Mouse (Mus musculus): ENCODE measurements around the gene Adgrb3. TPM values are rescaled to one million over a fixed set of nuclear protein-coding genes. Genes with fewer than 3 reads are reported as not detected.

The Adgrb3 gene
- polyA plus RNA-seq, 1 experiment = 0.14 TPM

DNA sequence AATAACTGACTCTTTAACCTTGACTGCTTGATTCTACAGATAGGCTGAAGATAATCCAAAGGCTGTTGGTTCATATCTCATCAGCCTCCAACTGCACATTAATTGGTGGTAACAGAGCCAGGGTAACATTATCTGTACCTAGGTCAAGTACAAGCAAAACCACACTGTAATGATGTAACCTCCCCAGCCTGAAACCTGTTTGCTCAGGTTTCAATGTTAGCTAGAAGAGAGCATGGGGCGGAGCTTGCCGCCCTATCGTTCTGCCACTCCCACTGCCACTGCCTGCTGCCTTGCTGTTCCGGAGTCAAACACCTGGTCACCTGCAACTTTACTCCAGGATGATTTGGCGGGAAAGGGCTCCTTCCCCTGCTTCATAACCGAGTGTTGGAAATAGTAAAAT, 765.5 kb downstream of the Adgrb3 start:
- no peak overlapping the region for H3K27ac ChIP-seq (ENCODE audit: insufficient read depth, low read depth, low read length)
- WGBS = 13% methylated on average over 6 of the region's 6 CpGs
- no peaks in the 10 kb centered on the region for H3K4me1 ChIP-seq (ENCODE audit: control insufficient read depth, insufficient read depth, low read length)
- no peak overlapping the region for H3K4me3 ChIP-seq (ENCODE audit: insufficient read depth, low read depth, low read length)
- H3K27me3 ChIP-seq (replicated peaks; ENCODE audit: control insufficient read depth, insufficient read depth, low read length) = no peaks in the 10 kb centered on the region; the same call in 1 of the 2 replicates
- H3K36me3 ChIP-seq (ENCODE audit: control insufficient read depth, insufficient read depth, low read length) = no peaks in the 10 kb centered on the region
- TF ChIP-seq POLR2A (IDR thresholded peaks at IDR 0.05; ENCODE audit: low read depth, low read length) = no peak
- no peak for TF ChIP-seq CTCF (conservative IDR thresholded peaks at IDR 0.05; ENCODE audit: insufficient read depth, insufficient read length, low read depth, low read length)
- no peak for DNase-seq

GRCm38 (mm10) chr1:25060935-25061334, 768.6 kb downstream of the Adgrb3 start:
- 85% methylated on average over 3 of the region's 3 CpGs for WGBS
- Histone ChIP-seq H3K4me1 (ENCODE audit: control insufficient read depth, insufficient read depth, low read length) (no peaks in the 10 kb centered on the region), H3K27ac (ENCODE audit: insufficient read depth, low read depth, low read length) (no peak overlapping the region), H3K4me3 (ENCODE audit: insufficient read depth, low read depth, low read length) (no peak overlapping the region), H3K27me3 (replicated peaks; ENCODE audit: control insufficient read depth, insufficient read depth, low read length) (no peaks in the 10 kb centered on the region), H3K36me3 (ENCODE audit: control insufficient read depth, insufficient read depth, low read length) (no peaks in the 10 kb centered on the region)
- no peak for DNase-seq
- TF ChIP-seq POLR2A (IDR thresholded peaks at IDR 0.05; ENCODE audit: low read depth, low read length) (no peak), CTCF (conservative IDR thresholded peaks at IDR 0.05; ENCODE audit: insufficient read depth, insufficient read length, low read depth, low read length) (no peak)

DNA sequence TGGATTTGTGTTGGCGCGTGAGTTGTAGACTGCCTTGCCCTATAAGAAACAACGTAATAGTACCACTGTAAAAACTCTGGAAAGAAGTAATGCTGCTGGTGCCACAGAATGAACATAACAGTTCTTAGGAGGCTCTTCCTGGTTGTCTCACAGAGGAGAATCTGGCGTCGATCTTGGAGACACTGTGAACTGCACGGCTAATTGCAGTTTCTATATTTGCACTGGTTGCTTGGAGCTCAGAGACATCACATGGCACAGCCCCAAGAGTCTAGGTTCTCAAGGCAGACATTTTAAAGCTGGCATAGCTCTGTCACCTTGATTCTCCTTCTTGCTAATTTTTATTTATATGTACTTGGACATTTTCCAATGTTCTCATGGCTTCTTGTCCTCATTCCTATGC, 769.3 kb downstream of the Adgrb3 start:
- TF ChIP-seq CTCF (conservative IDR thresholded peaks at IDR 0.05; ENCODE audit: insufficient read depth, insufficient read length, low read depth, low read length) (no peak), POLR2A (IDR thresholded peaks at IDR 0.05; ENCODE audit: low read depth, low read length) (no peak)
- no peaks in the 10 kb centered on the region for H3K36me3 ChIP-seq (ENCODE audit: control insufficient read depth, insufficient read depth, low read length)
- 93% methylated on average over 6 of the region's 6 CpGs for WGBS

DNA sequence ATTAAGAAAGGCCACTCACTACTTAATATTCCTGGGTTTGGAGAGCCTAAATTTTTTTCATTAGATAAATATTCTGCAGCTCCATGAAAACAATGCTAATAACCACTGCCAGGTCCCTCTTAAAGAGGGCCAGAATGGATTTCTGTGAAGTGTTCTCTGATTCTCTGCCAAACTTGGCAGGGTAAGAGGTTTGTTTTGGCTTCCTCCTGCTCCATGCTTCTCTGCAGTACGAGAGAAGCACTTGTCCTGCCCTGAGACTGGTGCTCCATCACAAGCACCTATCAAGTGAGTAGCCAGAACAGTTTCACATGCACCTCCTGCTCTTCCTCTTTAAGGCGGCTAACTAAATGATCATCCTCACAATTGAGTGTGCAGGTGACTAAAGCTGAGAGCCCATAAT, 771.9 kb downstream of the Adgrb3 start:
- 68% methylated on average over 2 of the region's 2 CpGs for WGBS
- Histone ChIP-seq H3K27ac (ENCODE audit: insufficient read depth, low read depth, low read length) (no peak overlapping the region), H3K4me1 (ENCODE audit: control insufficient read depth, insufficient read depth, low read length) (no peaks in the 10 kb centered on the region), H3K4me3 (ENCODE audit: insufficient read depth, low read depth, low read length) (no peak overlapping the region), H3K36me3 (ENCODE audit: control insufficient read depth, insufficient read depth, low read length) (no peaks in the 10 kb centered on the region), H3K27me3 (replicated peaks; ENCODE audit: control insufficient read depth, insufficient read depth, low read length) (no peaks in the 10 kb centered on the region)
- no peak for DNase-seq
- no peak for TF ChIP-seq POLR2A (IDR thresholded peaks at IDR 0.05; ENCODE audit: low read depth, low read length)
- no peak for TF ChIP-seq CTCF (conservative IDR thresholded peaks at IDR 0.05; ENCODE audit: insufficient read depth, insufficient read length, low read depth, low read length)

More for the DNA sequence above, 769.3 kb downstream of the Adgrb3 start:
- Histone ChIP-seq H3K27ac (ENCODE audit: insufficient read depth, low read depth, low read length) (no peak overlapping the region), H3K4me1 (ENCODE audit: control insufficient read depth, insufficient read depth, low read length) (no peaks in the 10 kb centered on the region), H3K4me3 (ENCODE audit: insufficient read depth, low read depth, low read length) (no peak overlapping the region), H3K27me3 (replicated peaks; ENCODE audit: control insufficient read depth, insufficient read depth, low read length) (no peaks in the 10 kb centered on the region)
- DNase-seq = no peak

DNA sequence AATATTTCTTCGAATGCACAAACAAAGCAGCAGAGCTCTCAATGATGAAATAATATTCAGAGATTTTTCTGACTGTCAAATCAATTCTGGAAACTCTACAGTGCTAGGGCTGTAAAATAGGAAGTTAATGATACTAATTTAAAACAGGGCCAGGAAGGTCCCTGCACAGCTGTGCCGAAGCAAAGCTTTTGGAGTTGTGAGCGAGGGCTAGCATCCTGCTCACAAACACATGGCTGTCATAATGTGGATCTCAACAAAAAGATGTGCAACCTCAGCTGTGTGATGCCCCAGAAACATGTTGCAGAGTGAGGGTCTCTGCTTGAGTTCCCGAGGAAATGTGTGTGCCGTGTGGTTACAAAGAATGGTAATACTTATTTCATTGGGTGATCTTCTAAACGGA, 772.3 kb downstream of the Adgrb3 start:
- WGBS = 85% methylated on average over 6 of the region's 6 CpGs
- Histone ChIP-seq H3K27ac (ENCODE audit: insufficient read depth, low read depth, low read length) (no peak overlapping the region), H3K4me1 (ENCODE audit: control insufficient read depth, insufficient read depth, low read length) (no peaks in the 10 kb centered on the region), H3K36me3 (ENCODE audit: control insufficient read depth, insufficient read depth, low read length) (no peaks in the 10 kb centered on the region), H3K27me3 (replicated peaks; ENCODE audit: control insufficient read depth, insufficient read depth, low read length) (no peaks in the 10 kb centered on the region), H3K4me3 (ENCODE audit: insufficient read depth, low read depth, low read length) (no peak overlapping the region)
- DNase-seq = no peak
- TF ChIP-seq POLR2A (IDR thresholded peaks at IDR 0.05; ENCODE audit: low read depth, low read length) = no peak
- no peak for TF ChIP-seq CTCF (conservative IDR thresholded peaks at IDR 0.05; ENCODE audit: insufficient read depth, insufficient read length, low read depth, low read length)

DNA sequence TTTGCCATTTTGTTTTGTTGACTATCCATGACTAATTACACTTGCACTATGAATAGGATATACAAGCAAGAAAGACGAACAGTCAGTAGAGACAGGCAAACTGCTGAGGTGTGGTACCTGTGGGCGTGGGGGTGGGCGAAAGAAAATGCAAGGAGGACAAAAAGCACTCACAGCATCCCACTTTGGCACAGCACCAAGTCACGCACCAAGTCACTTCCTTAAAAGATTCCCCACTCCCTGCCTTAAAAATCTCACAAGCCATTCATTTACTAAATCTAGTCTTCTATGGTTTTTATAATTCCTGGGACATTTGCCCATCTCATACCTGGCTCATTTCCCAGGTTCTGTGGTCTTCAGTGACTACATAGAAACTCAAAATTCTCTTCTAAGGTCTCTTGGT, 787.4 kb downstream of the Adgrb3 start:
- H3K4me1 ChIP-seq (ENCODE audit: control insufficient read depth, insufficient read depth, low read length) = no peaks in the 10 kb centered on the region
- no peak overlapping the region for H3K27ac ChIP-seq (ENCODE audit: insufficient read depth, low read depth, low read length)
- 72% methylated on average over 4 of the region's 4 CpGs for WGBS
- DNase-seq = no peak
- H3K36me3 ChIP-seq (ENCODE audit: control insufficient read depth, insufficient read depth, low read length) = no peaks in the 10 kb centered on the region
- no peak overlapping the region for H3K4me3 ChIP-seq (ENCODE audit: insufficient read depth, low read depth, low read length)
- TF ChIP-seq CTCF (conservative IDR thresholded peaks at IDR 0.05; ENCODE audit: insufficient read depth, insufficient read length, low read depth, low read length) = no peak
- no peak for TF ChIP-seq POLR2A (IDR thresholded peaks at IDR 0.05; ENCODE audit: low read depth, low read length)
- H3K27me3 ChIP-seq (replicated peaks; ENCODE audit: control insufficient read depth, insufficient read depth, low read length) = no peaks in the 10 kb centered on the region

GRCm38 (mm10) chr1:25034161-25034560, 795.3 kb downstream of the Adgrb3 start:
- H3K27me3 ChIP-seq (replicated peaks; ENCODE audit: control insufficient read depth, insufficient read depth, low read length) = no peaks in the 10 kb centered on the region
- no peaks in the 10 kb centered on the region for H3K36me3 ChIP-seq (ENCODE audit: control insufficient read depth, insufficient read depth, low read length)
- no peak for DNase-seq
- no peak overlapping the region for H3K4me3 ChIP-seq (ENCODE audit: insufficient read depth, low read depth, low read length)
- 53% methylated on average over 10 of the region's 10 CpGs for WGBS
- no peak for TF ChIP-seq POLR2A (IDR thresholded peaks at IDR 0.05; ENCODE audit: low read depth, low read length)
- TF ChIP-seq CTCF (conservative IDR thresholded peaks at IDR 0.05; ENCODE audit: insufficient read depth, insufficient read length, low read depth, low read length) = no peak
- H3K27ac ChIP-seq (ENCODE audit: insufficient read depth, low read depth, low read length) = no peak overlapping the region
- no peaks in the 10 kb centered on the region for H3K4me1 ChIP-seq (ENCODE audit: control insufficient read depth, insufficient read depth, low read length)

All from kidney, adult 2 months (tissue).